22 mouse cellular contexts compared by ENCODE assay signal in the genomic region with DNA sequence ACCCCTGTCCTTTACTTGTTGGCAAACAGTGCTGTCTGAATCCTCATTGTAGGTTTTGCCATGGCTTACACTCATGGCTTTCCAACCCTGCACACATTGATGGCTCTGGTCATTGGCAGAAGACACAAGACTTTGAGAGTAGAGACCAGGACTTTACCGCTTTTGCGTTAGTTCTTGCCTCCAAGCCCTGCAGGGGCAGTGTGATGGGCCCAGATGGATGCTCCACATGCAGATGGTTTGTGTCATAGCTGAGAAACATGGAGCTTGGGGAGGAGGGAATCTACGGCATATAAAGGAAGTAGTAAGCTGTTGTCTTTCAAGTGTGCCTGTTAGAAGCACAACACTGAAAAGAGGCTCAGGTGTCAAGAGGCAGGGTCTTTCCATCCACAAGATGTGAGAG.
"Had no signal": no experiment of that assay in that cellular context is flagged by ENCODE, and none has a peak within 500 bp of the region (broad histone marks: within the 10 kb centered on the region; RNA-seq: fewer than 3 reads in every experiment).

No protein-coding gene starts in this region.

- H3K27ac ChIP-seq: embryonic facial prominence, embryonic 10.5 days; embryonic facial prominence, embryonic 12.5 days; embryonic facial prominence, embryonic 13.5 days; embryonic facial prominence, embryonic 15.5 days; forebrain, embryonic 10.5 days; forebrain, embryonic 12.5 days; forebrain, embryonic 13.5 days; forebrain, embryonic 15.5 days; gastrocnemius, adult 2 months; heart, adult 2 months had no signal

- DNase-seq: cerebellum, adult 8-10 months; cerebellum, adult 9-11 months; cerebellum, postnatal 25 days; cerebellum, postnatal 36 days; embryo, embryonic 11 days; forebrain, postnatal 0 days; gastrocnemius, adult 2 months; gastrocnemius, postnatal 10 days; gastrocnemius, postnatal 14 days; gastrocnemius, postnatal 25 days; gastrocnemius, postnatal 36 days; heart, adult 11 months; heart, adult 2 months had no signal

- H3K4me3 ChIP-seq: embryonic facial prominence, embryonic 10.5 days; embryonic facial prominence, embryonic 12.5 days; embryonic facial prominence, embryonic 13.5 days; embryonic facial prominence, embryonic 15.5 days; erythroblast, embryonic 14.5 days; forebrain, embryonic 10.5 days; forebrain, embryonic 12.5 days; forebrain, embryonic 13.5 days; forebrain, embryonic 15.5 days; gastrocnemius, adult 2 months; heart, adult 2 months had no signal
